ENCODE assay signal across 27 mouse cellular contexts in the genomic region with DNA sequence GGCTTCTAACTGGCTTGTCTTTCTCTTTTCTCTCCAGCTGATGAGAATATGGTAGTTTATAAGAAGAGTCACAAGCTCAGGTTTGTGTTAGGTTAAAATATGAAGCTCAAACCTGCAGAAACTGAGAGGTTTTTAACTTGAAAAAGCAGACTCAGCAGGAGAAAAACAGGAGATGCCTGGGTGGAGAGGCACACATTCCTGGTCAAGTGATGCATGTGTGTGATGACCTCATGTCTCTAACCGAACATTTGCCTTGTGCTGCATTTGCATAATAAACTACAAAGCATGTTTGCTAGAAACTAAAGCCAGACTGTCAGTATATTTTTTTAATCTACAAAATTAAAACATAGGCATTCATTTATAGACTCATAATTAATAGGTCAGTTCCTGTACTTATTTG.
"Had no signal": no experiment of that assay in that cellular context is flagged by ENCODE, and none has a peak within 500 bp of the region (broad histone marks: within the 10 kb centered on the region; RNA-seq: fewer than 3 reads in every experiment).

No protein-coding gene starts in this region.

- DNase-seq: gastrocnemius, adult 2 months; gastrocnemius, postnatal 10 days; gastrocnemius, postnatal 25 days; heart, adult 18-20 months; heart, postnatal 14 days; heart, postnatal 36 days; kidney, adult 18-20 months; kidney, adult 8-10 months; kidney, postnatal 10 days; kidney, postnatal 25 days; kidney, postnatal 4 days; layer of hippocampus, adult 9-11 months; layer of hippocampus, postnatal 36 days; left cerebral cortex, postnatal 4 days had no signal

- H3K4me2 ChIP-seq: heart, embryonic 13.5 days; heart, embryonic 15.5 days; hindbrain, embryonic 12.5 days; hindbrain, embryonic 14.5 days; intestine, embryonic 15.5 days; limb, embryonic 13.5 days; limb, embryonic 15.5 days; liver, embryonic 12.5 days had no signal

- ATAC-seq: hindbrain, embryonic 16.5 days; inflammation-experienced regulatory T-cells, adult 6 months; intestine, embryonic 15.5 days; intestine, postnatal 0 days; liver, embryonic 12.5 days had no signal

- H3K4me3 ChIP-seq: gastrocnemius, adult 2 months; heart, embryonic 10.5 days; heart, embryonic 13.5 days; heart, embryonic 15.5 days; hindbrain, embryonic 12.5 days; intestine, embryonic 15.5 days; limb, embryonic 13.5 days; limb, embryonic 15.5 days; liver, embryonic 12.5 days had no signal

- H3K27me3 ChIP-seq: heart, embryonic 13.5 days; heart, embryonic 15.5 days; hindbrain, embryonic 12.5 days; intestine, embryonic 15.5 days; limb, embryonic 13.5 days; limb, embryonic 15.5 days; liver, embryonic 12.5 days had no signal

- H3K9ac ChIP-seq: heart, embryonic 13.5 days; heart, embryonic 15.5 days; hindbrain, embryonic 12.5 days; hindbrain, embryonic 14.5 days; intestine, embryonic 15.5 days; limb, embryonic 13.5 days; limb, embryonic 15.5 days; liver, embryonic 12.5 days; liver, embryonic 14.5 days had no signal

- H3K27ac ChIP-seq: gastrocnemius, adult 2 months; heart, embryonic 10.5 days; heart, embryonic 13.5 days; heart, embryonic 15.5 days; hindbrain, embryonic 12.5 days; hindbrain, embryonic 14.5 days; intestine, embryonic 15.5 days; limb, embryonic 13.5 days; limb, embryonic 15.5 days; liver, embryonic 12.5 days; liver, embryonic 14.5 days had no signal

- H3K4me1 ChIP-seq: heart, embryonic 10.5 days; heart, embryonic 13.5 days; heart, embryonic 15.5 days; hindbrain, embryonic 12.5 days; intestine, embryonic 15.5 days; limb, embryonic 15.5 days; liver, embryonic 12.5 days had no signal

- H3K36me3 ChIP-seq: heart, embryonic 10.5 days; heart, embryonic 13.5 days; heart, embryonic 15.5 days; hindbrain, embryonic 12.5 days; intestine, embryonic 15.5 days; limb, embryonic 13.5 days; limb, embryonic 15.5 days; liver, embryonic 12.5 days had no signal

- H3K9me3 ChIP-seq: heart, embryonic 10.5 days; heart, embryonic 13.5 days; heart, embryonic 15.5 days; hindbrain, embryonic 12.5 days; intestine, embryonic 15.5 days; limb, embryonic 13.5 days; limb, embryonic 15.5 days; liver, embryonic 12.5 days had no signal
